In genomic region chr8:11272205-11272604, GRCm38 (mm10) we compare ENCODE assay signal across 23 mouse cellular contexts. TPM values are rescaled to one million over a fixed set of nuclear protein-coding genes. Genes with fewer than 3 reads are reported as not detected.
DNase-seq lines count a peak whose midpoint lies in the region; ATAC-seq lines count a peak whose summit lies in the region.
"Had no signal": no experiment of that assay in that cellular context is flagged by ENCODE, and none has a peak within 500 bp of the region (broad histone marks: within the 10 kb centered on the region; RNA-seq: fewer than 3 reads in every experiment).

No protein-coding gene starts in this region.

- no peak for DNase-seq in heart, embryonic 10.5 days (ENCODE audit: low spot score)
- no peak for DNase-seq in heart, adult 8-10 months (ENCODE audit: low spot score)
- no peak for DNase-seq in kidney, adult 11 months
- DNase-seq in lung, postnatal 36 days: no peak
- peak; percentile 20 to 49 for DNase-seq in kidney, postnatal 36 days
- no peak for DNase-seq in retina, embryonic 14.5 days (ENCODE audit: low spot score)
- DNase-seq: adrenal gland, adult 8-10 months; B cell, adult 2 months; cerebellum, adult 11 months; cerebellum, postnatal 14 days; midbrain, embryonic 14.5 days; retina, postnatal 1 day; right cerebral cortex, postnatal 4 days; thymus, postnatal 25 days had no signal

- H3K4me3 ChIP-seq in heart, embryonic 10.5 days: no peak overlapping the region
- H3K4me3 ChIP-seq in kidney, embryonic 14.5 days (ENCODE audit: low read length): no peak overlapping the region
- no peak overlapping the region for H3K4me3 ChIP-seq in lung, embryonic 16.5 days (ENCODE audit: low read length)
- H3K4me3 ChIP-seq: erythroblast, embryonic 14.5 days; hindbrain, embryonic 15.5 days; limb, embryonic 15.5 days; myocyte; neural tube, embryonic 15.5 days had no signal

- peaks cover 85% of the 10 kb centered on the region for H3K4me1 ChIP-seq in heart, embryonic 10.5 days
- H3K4me1 ChIP-seq in kidney, embryonic 14.5 days (ENCODE audit: control insufficient read depth, insufficient read depth, low read length): 0 out of 2 replicates have a peak, but pooled peaks cover 10% of the 10 kb centered on the region
- H3K4me1 ChIP-seq in lung, embryonic 16.5 days (replicated peaks; ENCODE audit: control insufficient read depth, insufficient read depth, low read length): peaks cover 73% of the 10 kb centered on the region
- H3K4me1 ChIP-seq: neural tube, embryonic 15.5 days had no signal

- no peak overlapping the region for H3K4me2 ChIP-seq in kidney, embryonic 14.5 days (replicated peaks; ENCODE audit: low read depth, low read length)
- no peak overlapping the region for H3K4me2 ChIP-seq in lung, embryonic 16.5 days (ENCODE audit: low read depth, low read length)
- H3K4me2 ChIP-seq: hindbrain, embryonic 15.5 days; limb, embryonic 15.5 days; neural tube, embryonic 15.5 days had no signal

- no peaks in the 10 kb centered on the region for H3K9me3 ChIP-seq in heart, embryonic 10.5 days
- no peaks in the 10 kb centered on the region for H3K9me3 ChIP-seq in kidney, embryonic 14.5 days (ENCODE audit: control insufficient read depth, low read length)
- no peaks in the 10 kb centered on the region for H3K9me3 ChIP-seq in lung, embryonic 16.5 days (ENCODE audit: control insufficient read depth, low read length)
- H3K9me3 ChIP-seq: hindbrain, embryonic 15.5 days; limb, embryonic 15.5 days; neural tube, embryonic 15.5 days had no signal

- 54% methylated on average over 6 of the region's 6 CpGs for WGBS in heart, embryonic 10.5 days
- 70% methylated on average over 6 of the region's 6 CpGs for WGBS in kidney, embryonic 14.5 days
- 62% methylated on average over 6 of the region's 6 CpGs for WGBS in lung, embryonic 16.5 days

- peak overlapping the region; percentile 60; the same call in 1 of the 2 replicates for H3K27ac ChIP-seq in heart, embryonic 10.5 days
- H3K27ac ChIP-seq in kidney, embryonic 14.5 days (ENCODE audit: low read depth, low read length): no peak overlapping the region
- H3K27ac ChIP-seq in lung, embryonic 16.5 days (ENCODE audit: low read length): peak overlapping the region; percentile 63
- H3K27ac ChIP-seq: hindbrain, embryonic 15.5 days; limb, embryonic 15.5 days; neural tube, embryonic 15.5 days had no signal

- H3K36me3 ChIP-seq in heart, embryonic 10.5 days: 0 out of 2 replicates have a peak, but pooled peaks cover 2% of the 10 kb centered on the region
- H3K36me3 ChIP-seq in kidney, embryonic 14.5 days (ENCODE audit: control insufficient read depth, insufficient read depth, low read length): peaks cover 1% of the 10 kb centered on the region; the same call in 1 of the 2 replicates
- no peaks in the 10 kb centered on the region for H3K36me3 ChIP-seq in lung, embryonic 16.5 days (ENCODE audit: control insufficient read depth, insufficient read depth, low read length)
- H3K36me3 ChIP-seq: hindbrain, embryonic 15.5 days; limb, embryonic 15.5 days; neural tube, embryonic 15.5 days had no signal

- no peaks in the 10 kb centered on the region for H3K27me3 ChIP-seq in heart, embryonic 10.5 days (ENCODE audit: insufficient read depth, poor library complexity, severe bottlenecking)
- H3K27me3 ChIP-seq in kidney, embryonic 14.5 days (ENCODE audit: control insufficient read depth, insufficient read depth, low read length): no peaks in the 10 kb centered on the region
- H3K27me3 ChIP-seq in lung, embryonic 16.5 days (ENCODE audit: control insufficient read depth, insufficient read depth, low read depth, low read length): no peaks in the 10 kb centered on the region
- H3K27me3 ChIP-seq: hindbrain, embryonic 15.5 days; neural tube, embryonic 15.5 days had no signal

- 0 out of 2 replicates have a peak, but pooled peaks have one; percentile 32 for ATAC-seq in kidney, embryonic 14.5 days (ENCODE audit: low FRiP score, low TSS enrichment)
- no peak for ATAC-seq in lung, embryonic 16.5 days (ENCODE audit: low read depth)
- ATAC-seq: forebrain, embryonic 14.5 days; intestine, embryonic 16.5 days had no signal

- H3K9ac ChIP-seq in kidney, embryonic 14.5 days (ENCODE audit: low read depth, low read length): no peak overlapping the region
- no peak overlapping the region for H3K9ac ChIP-seq in lung, embryonic 16.5 days (ENCODE audit: low read length)
- H3K9ac ChIP-seq: hindbrain, embryonic 15.5 days; limb, embryonic 15.5 days; neural tube, embryonic 15.5 days had no signal

RNA-seq across cellular contexts. Expression of gene Col4a2, which starts 40.4 kb away (rescaled TPM):
- polyA plus RNA-seq in heart, embryonic 10.5 days (2016; fragmentation: Nextera tagmentation; extraction: Ambion mirVana): 54.9 and 97.0 TPM in 2 replicates
- total RNA-seq in heart, adult 8-10 months (2022): 100 to 1,000 TPM in 3 of 4 experiments, 10 to 100 TPM in 1; 93.1 to 141 (median 113) TPM
- polyA plus RNA-seq in kidney, embryonic 14.5 days (2014; fragmentation: Nextera tagmentation; extraction: Ambion mirVana): 45.1 and 82.2 TPM in 2 replicates
- 113 and 117 TPM in 2 replicates for polyA plus RNA-seq in lung, embryonic 16.5 days (2015; fragmentation: Nextera tagmentation; extraction: Ambion mirVana)

RNA-seq across cellular contexts. Expression of gene Col4a1, which starts 40.4 kb away (rescaled TPM):
- 143 and 257 TPM in 2 replicates for polyA plus RNA-seq in heart, embryonic 10.5 days (2016; fragmentation: Nextera tagmentation; extraction: Ambion mirVana)
- total RNA-seq in heart, adult 8-10 months (2022): 100 to 1,000 TPM; 136 to 221 (median 183) TPM
- polyA plus RNA-seq in kidney, embryonic 14.5 days (2014; fragmentation: Nextera tagmentation; extraction: Ambion mirVana): 169 and 322 TPM in 2 replicates
- polyA plus RNA-seq in lung, embryonic 16.5 days (2015; fragmentation: Nextera tagmentation; extraction: Ambion mirVana): 368 and 370 TPM in 2 replicates

Comparison
In these comparisons a context has a peak if more than half of its experiments do, and no peak if none do; other contexts are left out.
1. DNase-seq: peak in kidney, postnatal 36 days (2 of 2); none in heart, embryonic 10.5 days (single experiment), heart, adult 8-10 months (single experiment), kidney, adult 11 months (single experiment), lung, postnatal 36 days (single experiment) and retina, embryonic 14.5 days (single experiment).